Mouse (Mus musculus): ENCODE measurements around the gene Apela. TPM values are rescaled to one million over a fixed set of nuclear protein-coding genes. Genes with fewer than 3 reads are reported as not detected.

Apela gene
- polyA plus RNA-seq, 1 experiment from 2014 or later, result 2.6 TPM

- no peaks in the 10 kb centered on the region for H3K27me3 ChIP-seq
- H3K4me2 ChIP-seq, result no peak overlapping the region
- no peak overlapping the region for H3K9ac ChIP-seq
- H3K4me3 ChIP-seq, result no peak overlapping the region
- H3K9me3 ChIP-seq (replicated peaks), result no peaks in the 10 kb centered on the region
- no peaks in the 10 kb centered on the region for H3K4me1 ChIP-seq
- WGBS, result 67% methylated on average over 5 of the region's 5 CpGs
- ATAC-seq, result no peak
- no peaks in the 10 kb centered on the region for H3K36me3 ChIP-seq (ENCODE audit: poor library complexity, severe bottlenecking)
- H3K27ac ChIP-seq, result no peak overlapping the region
These were observed 16.8 kb upstream of the Apela start for GRCm38 (mm10) chr8:65053968-65054367.

GRCm38 (mm10) chr8:65053554-65053953 lies 16.4 kb upstream of the Apela start:
- H3K27ac ChIP-seq, result no peak overlapping the region
- WGBS, result 88% methylated on average over 3 of the region's 3 CpGs
- ATAC-seq, result no peak
- no peak overlapping the region for H3K4me2 ChIP-seq
- H3K36me3 ChIP-seq (ENCODE audit: poor library complexity, severe bottlenecking), result no peaks in the 10 kb centered on the region
- no peaks in the 10 kb centered on the region for H3K27me3 ChIP-seq
- H3K9ac ChIP-seq, result no peak overlapping the region
- no peaks in the 10 kb centered on the region for H3K9me3 ChIP-seq (replicated peaks)
- H3K4me1 ChIP-seq, result no peaks in the 10 kb centered on the region
- no peak overlapping the region for H3K4me3 ChIP-seq

- 80% methylated on average over 4 of the region's 4 CpGs for WGBS
- Histone ChIP-seq H3K9ac (no peak overlapping the region), H3K27ac (no peak overlapping the region), H3K27me3 (no peaks in the 10 kb centered on the region), H3K4me1 (no peaks in the 10 kb centered on the region), H3K4me3 (no peak overlapping the region), H3K4me2 (no peak overlapping the region), H3K9me3 (replicated peaks) (no peaks in the 10 kb centered on the region), H3K36me3 (ENCODE audit: poor library complexity, severe bottlenecking) (no peaks in the 10 kb centered on the region)
- ATAC-seq, result no peak
These were observed 10.7 kb upstream of the Apela start for GRCm38 (mm10) chr8:65047801-65048200.

- Histone ChIP-seq H3K4me3 (no peak overlapping the region), H3K27ac (no peak overlapping the region), H3K4me2 (no peak overlapping the region), H3K27me3 (no peaks in the 10 kb centered on the region), H3K9ac (no peak overlapping the region), H3K36me3 (ENCODE audit: poor library complexity, severe bottlenecking) (no peaks in the 10 kb centered on the region), H3K9me3 (replicated peaks) (no peaks in the 10 kb centered on the region), H3K4me1 (no peaks in the 10 kb centered on the region)
- 91% methylated on average over 4 of the region's 4 CpGs for WGBS
- ATAC-seq, result no peak
These were observed 10.1 kb upstream of the Apela start for GRCm38 (mm10) chr8:65047193-65047592.

- H3K4me2 ChIP-seq, result no peak overlapping the region
- no peak overlapping the region for H3K4me3 ChIP-seq
- no peak for ATAC-seq
- no peaks in the 10 kb centered on the region for H3K4me1 ChIP-seq
- no peak overlapping the region for H3K27ac ChIP-seq
- no peaks in the 10 kb centered on the region for H3K9me3 ChIP-seq (replicated peaks)
- WGBS, result 49% methylated on average over 5 of the region's 5 CpGs
- H3K9ac ChIP-seq, result no peak overlapping the region
- no peaks in the 10 kb centered on the region for H3K27me3 ChIP-seq
- H3K36me3 ChIP-seq (ENCODE audit: poor library complexity, severe bottlenecking), result no peaks in the 10 kb centered on the region
These were observed 9.4 kb upstream of the Apela start for GRCm38 (mm10) chr8:65046565-65046964.

- no peak overlapping the region for H3K27ac ChIP-seq
- H3K9ac ChIP-seq, result no peak overlapping the region
- peak overlapping the region; percentile 58; the same call in 1 of the 2 replicates for H3K4me2 ChIP-seq
- 32% methylated on average over 2 of the region's 2 CpGs for WGBS
- ATAC-seq, result no peak
- H3K4me1 ChIP-seq, result peaks cover 29% of the 10 kb centered on the region
- H3K36me3 ChIP-seq (ENCODE audit: poor library complexity, severe bottlenecking), result no peaks in the 10 kb centered on the region
- H3K9me3 ChIP-seq (replicated peaks), result no peaks in the 10 kb centered on the region
- H3K4me3 ChIP-seq, result no peak overlapping the region
- H3K27me3 ChIP-seq, result no peaks in the 10 kb centered on the region
These were observed 3.0 kb downstream of the Apela start for GRCm38 (mm10) chr8:65034136-65034535.

- WGBS, result 76% methylated on average over 13 of the region's 13 CpGs
- Histone ChIP-seq H3K4me2 (no peak overlapping the region), H3K36me3 (ENCODE audit: poor library complexity, severe bottlenecking) (no peaks in the 10 kb centered on the region), H3K9me3 (replicated peaks) (no peaks in the 10 kb centered on the region), H3K27me3 (no peaks in the 10 kb centered on the region), H3K27ac (no peak overlapping the region), H3K4me1 (peaks cover 29% of the 10 kb centered on the region), H3K4me3 (no peak overlapping the region), H3K9ac (no peak overlapping the region)
- no peak for ATAC-seq
These were observed 4.1 kb downstream of the Apela start for GRCm38 (mm10) chr8:65033056-65033455.

- Histone ChIP-seq H3K27ac (no peak overlapping the region), H3K4me3 (no peak overlapping the region), H3K9me3 (replicated peaks) (no peaks in the 10 kb centered on the region), H3K36me3 (ENCODE audit: poor library complexity, severe bottlenecking) (no peaks in the 10 kb centered on the region), H3K4me2 (no peak overlapping the region), H3K9ac (no peak overlapping the region), H3K4me1 (peaks cover 24% of the 10 kb centered on the region), H3K27me3 (no peaks in the 10 kb centered on the region)
- 100% methylated on average over 1 of the region's 1 CpGs for WGBS
- ATAC-seq, result no peak
These were observed 5.0 kb downstream of the Apela start for GRCm38 (mm10) chr8:65032107-65032506.

GRCm38 (mm10) chr8:65030735-65031485 lies 6.2 kb downstream of the Apela start:
- Histone ChIP-seq H3K4me2 (no peak overlapping the region), H3K4me1 (peaks cover 22% of the 10 kb centered on the region), H3K36me3 (ENCODE audit: poor library complexity, severe bottlenecking) (no peaks in the 10 kb centered on the region), H3K9ac (no peak overlapping the region), H3K27ac (no peak overlapping the region), H3K27me3 (no peaks in the 10 kb centered on the region), H3K9me3 (replicated peaks) (no peaks in the 10 kb centered on the region), H3K4me3 (no peak overlapping the region)
- 78% methylated on average over 4 of the region's 4 CpGs for WGBS
- no peak; the same call in 1 of the 2 replicates for ATAC-seq

- Histone ChIP-seq H3K27me3 (no peaks in the 10 kb centered on the region), H3K4me2 (no peak overlapping the region), H3K36me3 (ENCODE audit: poor library complexity, severe bottlenecking) (no peaks in the 10 kb centered on the region), H3K4me1 (peaks cover 14% of the 10 kb centered on the region), H3K27ac (no peak overlapping the region), H3K9me3 (replicated peaks) (no peaks in the 10 kb centered on the region), H3K4me3 (no peak overlapping the region), H3K9ac (no peak overlapping the region)
- 90% methylated on average over 4 of the region's 4 CpGs for WGBS
- ATAC-seq, result no peak
These were observed 7.4 kb downstream of the Apela start for GRCm38 (mm10) chr8:65029776-65030175.

- Histone ChIP-seq H3K27ac (no peak overlapping the region), H3K4me2 (no peak overlapping the region), H3K27me3 (no peaks in the 10 kb centered on the region), H3K9me3 (replicated peaks) (no peaks in the 10 kb centered on the region), H3K4me1 (peaks cover 7% of the 10 kb centered on the region), H3K9ac (no peak overlapping the region), H3K4me3 (no peak overlapping the region), H3K36me3 (ENCODE audit: poor library complexity, severe bottlenecking) (no peaks in the 10 kb centered on the region)
- 81% methylated on average over 12 of the region's 12 CpGs for WGBS
- no peak for ATAC-seq
These were observed 8.0 kb downstream of the Apela start for GRCm38 (mm10) chr8:65028959-65029686.

GRCm38 (mm10) chr8:65022485-65022884 lies 14.7 kb downstream of the Apela start:
- no peaks in the 10 kb centered on the region for H3K9me3 ChIP-seq (replicated peaks)
- no peak overlapping the region for H3K27ac ChIP-seq
- H3K27me3 ChIP-seq, result no peaks in the 10 kb centered on the region
- peak; percentile 74; the same call in 1 of the 2 replicates for ATAC-seq
- no peaks in the 10 kb centered on the region for H3K36me3 ChIP-seq (ENCODE audit: poor library complexity, severe bottlenecking)
- H3K4me3 ChIP-seq, result no peak overlapping the region
- H3K9ac ChIP-seq, result no peak overlapping the region
- WGBS, result 53% methylated on average over 8 of the region's 8 CpGs
- H3K4me1 ChIP-seq, result no peaks in the 10 kb centered on the region
- no peak overlapping the region for H3K4me2 ChIP-seq
